Mouse (Mus musculus) G1E (cell line): Measurements from ENCODE around the gene Rap1gap2.

Source experiments
- CTCF ChIP-seq: IDR thresholded peaks from 2 replicates; pipeline ENCODE4 v1.5.1; 2012; ENCODE audit warnings: low read depth, low read length, inconsistent platforms, mixed read lengths
- GATA1 ChIP-seq: IDR thresholded peaks from 2 replicates; pipeline ENCODE4 v1.6.1; 2012; ENCODE audit warnings: borderline replicate concordance, low read length, inconsistent platforms, mixed read lengths

DNA sequence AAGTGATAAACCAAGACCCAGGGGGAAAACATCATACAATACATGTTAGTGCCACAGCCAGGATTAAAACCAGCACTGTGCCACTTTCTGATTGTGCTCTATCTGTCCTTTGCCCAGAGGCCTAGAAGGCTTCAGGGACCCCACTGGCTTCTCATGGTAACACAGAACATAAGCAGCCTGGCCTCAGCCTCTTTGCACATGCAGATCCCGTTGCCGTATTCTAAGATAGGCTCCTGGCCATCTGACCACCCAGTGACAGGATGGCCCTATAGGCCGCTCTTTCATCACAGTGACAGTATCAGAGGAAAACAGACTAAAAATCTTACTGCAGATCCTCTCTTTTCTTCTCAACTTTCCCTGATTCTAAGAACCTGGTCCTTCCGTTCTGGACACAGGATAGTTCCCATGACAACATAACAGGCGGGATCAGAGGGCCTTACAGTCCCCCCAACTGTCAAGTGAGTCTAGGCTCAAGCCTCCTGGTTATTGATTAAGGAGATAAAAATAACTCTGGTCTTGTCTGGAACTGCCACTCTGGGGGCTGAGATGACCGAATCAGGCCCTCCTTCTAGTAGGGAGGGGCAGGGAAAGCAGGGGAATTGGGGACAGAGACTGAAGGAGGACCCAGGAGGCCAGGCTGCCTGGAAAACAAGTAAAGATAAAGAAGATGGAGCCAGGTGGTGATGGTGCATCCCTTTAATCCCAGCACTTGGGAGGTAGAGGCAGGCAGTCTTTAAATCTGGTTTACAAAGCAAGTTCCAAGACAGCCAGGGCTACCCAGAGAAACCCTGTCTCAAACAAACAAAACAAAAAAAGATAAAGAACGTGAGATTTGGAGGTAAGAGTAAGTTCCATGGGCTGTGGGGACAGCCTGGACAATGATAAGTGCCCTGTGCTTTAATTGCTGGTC is 21.4 kb upstream of the Rap1gap2 start:
- TF ChIP-seq GATA1 (no peak), CTCF (no peak)
